Mouse (Mus musculus) heart, embryonic 15.5 days (tissue): ENCODE measurements around the gene Ubald1. TPM values are rescaled to one million over a fixed set of nuclear protein-coding genes. Genes with fewer than 3 reads are reported as not detected.

Experiments used
- ATAC-seq: fragments of 200-750 bp; cut with Nextera tagmentation; replicated peaks from 2 replicates; pipeline ENCODE4 v1.8.0; 2017; ENCODE audit warnings: low read depth, moderate TSS enrichment; ENCODE audit not compliant: insufficient number of reproducible peaks, insufficient read depth, low FRiP score
- H3K27ac ChIP-seq: fragments of 300-500 bp; sonication (generic); 2 replicates; pipeline ENCODE4 v1.5.1; 2015; ENCODE audit warnings: mild to moderate bottlenecking, inconsistent platforms
- H3K27me3 ChIP-seq: fragments of 300-500 bp; sonication (generic); 2 replicates; pipeline ENCODE4 v1.6.1; 2015; ENCODE audit warnings: inconsistent platforms
- H3K36me3 ChIP-seq: fragments of 300-500 bp; sonication (generic); 2 replicates; pipeline ENCODE4 v1.6.1; 2015; ENCODE audit warnings: mild to moderate bottlenecking, inconsistent platforms
- H3K4me1 ChIP-seq: fragments of 300-500 bp; sonication (generic); replicated peaks from 2 replicates; pipeline ENCODE4 v1.6.1; 2015; ENCODE audit warnings: inconsistent platforms
- H3K4me2 ChIP-seq: fragments of 300-500 bp; sonication (generic); 2 replicates; pipeline ENCODE4 v1.6.1; 2015; ENCODE audit warnings: inconsistent platforms, mild to moderate bottlenecking, moderate library complexity
- H3K4me3 ChIP-seq: fragments of 300-500 bp; sonication (generic); 2 replicates; pipeline ENCODE4 v1.5.1; 2015; ENCODE audit warnings: mild to moderate bottlenecking, inconsistent platforms
- H3K9ac ChIP-seq: fragments of 300-500 bp; sonication (generic); 2 replicates; pipeline ENCODE4 v1.6.1; 2015; ENCODE audit warnings: mild to moderate bottlenecking, inconsistent platforms
- H3K9me3 ChIP-seq: fragments of 300-500 bp; sonication (generic); replicated peaks from 2 replicates; pipeline ENCODE4 v1.6.1; 2016; ENCODE audit warnings: inconsistent platforms
- WGBS: fragments of 180-500 bp; shearing (Covaris S2); methylation state at CpG from one replicate; pipeline ENCODE4 v1.1.7; 2015; ENCODE audit warnings: mixed read lengths; 5-methylcytosine and 5-hydroxymethylcytosine counted together
- polyA plus RNA-seq: library from polyadenylated mRNA; unstranded; fragments of >200 nt; fragmentation: Nextera tagmentation; extraction: Ambion mirVana; gene quantifications from 2 replicates; pipeline ENCODE4 v1.2.1, GENCODE M21; 2015

The Ubald1 gene
- polyA plus RNA-seq, 1 experiment from 2014 or later, result 24.7 TPM

DNA sequence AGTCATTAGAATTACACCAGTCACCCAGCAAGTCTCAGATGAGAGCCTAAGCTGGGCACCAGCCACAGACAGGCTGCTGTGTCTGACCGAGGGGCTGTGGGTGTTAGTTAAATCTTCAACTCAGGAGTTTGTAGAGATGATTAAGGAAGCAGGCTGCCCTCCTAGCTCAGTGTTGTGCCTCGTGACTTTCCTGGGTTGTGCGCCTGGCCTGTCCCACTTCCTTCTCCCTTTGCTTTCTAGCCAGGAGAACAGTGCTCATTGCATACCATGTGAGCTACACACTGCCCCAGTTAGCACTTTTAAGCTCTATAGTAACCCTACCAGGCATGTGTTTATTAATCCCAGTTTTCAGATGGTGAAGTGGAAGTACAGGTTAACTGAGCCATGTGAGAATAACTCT is 40.6 kb downstream of the Ubald1 start:
- no peak overlapping the region for H3K27ac ChIP-seq
- H3K4me1 ChIP-seq, result no peaks in the 10 kb centered on the region
- no peaks in the 10 kb centered on the region for H3K36me3 ChIP-seq
- no peak for ATAC-seq
- WGBS, result 75% methylated on average over 3 of the region's 3 CpGs
- H3K4me3 ChIP-seq, result no peak overlapping the region
- H3K27me3 ChIP-seq, result 0 out of 2 replicates have a peak, but pooled peaks cover 5% of the 10 kb centered on the region
- H3K4me2 ChIP-seq, result no peak overlapping the region
- no peak overlapping the region for H3K9ac ChIP-seq
- H3K9me3 ChIP-seq, result no peaks in the 10 kb centered on the region

GRCm38 (mm10) chr16:4837631-4838030 is 42.5 kb downstream of the Ubald1 start:
- Histone ChIP-seq H3K9ac (no peak overlapping the region), H3K4me1 (no peaks in the 10 kb centered on the region), H3K36me3 (no peaks in the 10 kb centered on the region), H3K4me3 (no peak overlapping the region), H3K4me2 (no peak overlapping the region), H3K27ac (no peak overlapping the region), H3K27me3 (0 out of 2 replicates have a peak, but pooled peaks cover 5% of the 10 kb centered on the region), H3K9me3 (no peaks in the 10 kb centered on the region)
- 77% methylated on average over 3 of the region's 3 CpGs for WGBS
- ATAC-seq, result no peak

- Histone ChIP-seq H3K9me3 (no peaks in the 10 kb centered on the region), H3K9ac (no peak within 1 kb of the TSS), H3K4me2 (no peak within 1 kb of the TSS), H3K27ac (no peak within 1 kb of the TSS), H3K4me3 (no peak within 1 kb of the TSS), H3K27me3 (0 out of 2 replicates have a peak, but pooled peaks cover 5% of the 10 kb centered on the region), H3K36me3 (no peaks in the 10 kb centered on the region), H3K4me1 (no peaks in the 10 kb centered on the region)
- WGBS, result 72% methylated on average over 3 of the region's 3 CpGs
- no peak for ATAC-seq
Measured at GRCm38 (mm10) chr16:4835191-4835590, 44.9 kb downstream of the Ubald1 start, which contains the start of gene 4930562C15Rik. TSS of gene 4930562C15Rik (plus strand) at chr16:4835416.

GRCm38 (mm10) chr16:4833858-4834257 is 46.3 kb downstream of the Ubald1 start:
- Histone ChIP-seq H3K4me2 (no peak overlapping the region), H3K4me3 (no peak overlapping the region), H3K4me1 (no peaks in the 10 kb centered on the region), H3K27ac (no peak overlapping the region), H3K9ac (no peak overlapping the region), H3K27me3 (0 out of 2 replicates have a peak, but pooled peaks cover 5% of the 10 kb centered on the region), H3K9me3 (no peaks in the 10 kb centered on the region), H3K36me3 (no peaks in the 10 kb centered on the region)
- ATAC-seq, result no peak
- 65% methylated on average over 2 of the region's 2 CpGs for WGBS

DNA sequence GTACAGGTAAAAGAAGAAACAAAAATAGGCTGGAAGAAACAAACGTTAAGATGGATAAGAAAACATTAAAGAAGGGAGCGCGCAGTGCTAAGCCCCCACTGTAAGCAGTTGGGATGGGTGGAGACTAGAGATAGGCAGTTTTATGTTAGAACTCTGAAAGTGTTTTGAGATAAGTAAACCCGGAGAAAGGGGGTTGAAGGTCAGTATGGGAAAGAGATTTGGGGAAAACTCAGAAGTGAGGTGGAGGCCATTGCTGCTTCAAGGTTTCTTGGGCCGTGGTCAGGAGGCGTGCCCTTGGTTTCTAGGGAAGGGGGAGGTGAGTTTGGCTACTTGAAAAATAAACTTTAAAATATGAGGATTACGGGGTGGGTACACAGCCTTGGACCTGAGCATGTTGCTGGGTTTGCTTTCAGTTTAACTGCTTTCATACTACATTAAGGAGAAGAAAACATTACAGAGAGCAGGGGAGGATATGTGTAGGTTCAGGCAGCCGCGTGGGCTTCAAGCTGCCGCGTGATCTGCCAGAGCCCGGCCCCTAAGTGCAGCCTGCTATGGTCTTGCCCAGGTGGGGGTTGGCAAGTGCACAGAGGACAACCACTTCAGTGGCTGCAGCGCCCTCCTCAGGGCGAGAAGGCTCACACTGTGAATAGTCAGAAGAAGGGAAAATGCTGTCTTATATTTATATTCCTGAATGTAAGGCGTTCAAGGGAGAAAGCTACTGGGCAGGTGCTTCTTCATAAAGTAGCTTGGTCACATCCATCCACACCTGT is 48.3 kb downstream of the Ubald1 start:
- no peak overlapping the region for H3K27ac ChIP-seq
- H3K4me3 ChIP-seq, result no peak overlapping the region
- WGBS, result 56% methylated on average over 15 of the region's 15 CpGs
- H3K4me1 ChIP-seq, result no peaks in the 10 kb centered on the region
- H3K36me3 ChIP-seq, result no peaks in the 10 kb centered on the region
- no peaks in the 10 kb centered on the region for H3K9me3 ChIP-seq
- ATAC-seq, result no peak
- H3K27me3 ChIP-seq, result 0 out of 2 replicates have a peak, but pooled peaks cover 5% of the 10 kb centered on the region
- no peak overlapping the region for H3K4me2 ChIP-seq
- H3K9ac ChIP-seq, result no peak overlapping the region

GRCm38 (mm10) chr16:4829271-4829900 is 50.7 kb downstream of the Ubald1 start:
- no peak for ATAC-seq
- no peaks in the 10 kb centered on the region for H3K4me1 ChIP-seq
- H3K27me3 ChIP-seq, result no peaks in the 10 kb centered on the region
- no peak overlapping the region for H3K27ac ChIP-seq
- no peak overlapping the region for H3K4me2 ChIP-seq
- WGBS, result 73% methylated on average over 6 of the region's 6 CpGs
- no peaks in the 10 kb centered on the region for H3K9me3 ChIP-seq
- H3K4me3 ChIP-seq, result no peak overlapping the region
- no peak overlapping the region for H3K9ac ChIP-seq
- no peaks in the 10 kb centered on the region for H3K36me3 ChIP-seq

DNA sequence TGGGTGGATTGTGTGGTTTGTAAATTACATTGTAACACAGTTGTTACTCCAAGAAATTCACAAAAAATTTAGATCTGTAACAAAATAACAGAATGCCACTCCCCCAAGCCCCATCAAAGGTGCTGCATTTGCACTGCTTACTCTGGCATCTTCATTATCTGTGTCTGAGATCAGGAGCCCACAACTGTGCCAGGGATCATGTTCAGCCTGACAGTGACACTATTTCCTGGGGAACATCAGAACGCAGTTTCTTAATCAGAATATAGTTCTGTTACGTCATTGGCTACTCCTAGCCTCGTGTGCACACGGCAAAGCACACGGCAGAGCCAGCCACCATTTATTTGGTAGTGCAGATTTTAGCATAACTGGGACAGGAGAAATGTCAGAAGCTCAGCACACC is 52.5 kb downstream of the Ubald1 start:
- Histone ChIP-seq H3K36me3 (no peaks in the 10 kb centered on the region), H3K4me2 (no peak overlapping the region), H3K9ac (no peak overlapping the region), H3K27me3 (no peaks in the 10 kb centered on the region), H3K4me3 (no peak overlapping the region), H3K27ac (no peak overlapping the region), H3K9me3 (no peaks in the 10 kb centered on the region), H3K4me1 (no peaks in the 10 kb centered on the region)
- no peak for ATAC-seq
- WGBS, result 84% methylated on average over 5 of the region's 5 CpGs

Other genes with a start within 250 kb of the Ubald1 start
- gene Vasn, start 240.4 kb downstream of the Ubald1 start, polyA plus RNA-seq, result 14.7 and 20.7 TPM in 2 replicates
- 78.3 and 79.6 TPM in 2 replicates for gene Dnaja3, start 240.3 kb downstream of the Ubald1 start, polyA plus RNA-seq
- 11.2 and 15.8 TPM in 2 replicates for gene Coro7, start 200.5 kb downstream of the Ubald1 start, polyA plus RNA-seq
- gene Nmral1, start 161.0 kb downstream of the Ubald1 start, polyA plus RNA-seq, result 25.2 and 34.3 TPM in 2 replicates
- gene Hmox2, start 154.0 kb downstream of the Ubald1 start, polyA plus RNA-seq, result 81.0 and 91.2 TPM in 2 replicates
- 114 and 122 TPM in 2 replicates for gene Cdip1, start 90.0 kb downstream of the Ubald1 start, polyA plus RNA-seq
- gene 4930562C15Rik, start 44.9 kb downstream of the Ubald1 start, polyA plus RNA-seq, result 0.26 and 0.28 TPM in 2 replicates
- 101 and 112 TPM in 2 replicates for gene Mgrn1, start 5.9 kb upstream of the Ubald1 start, polyA plus RNA-seq
- gene Nudt16l1, start 58.4 kb upstream of the Ubald1 start, polyA plus RNA-seq, result 97.4 and 122 TPM in 2 replicates
- gene Anks3, start 83.9 kb upstream of the Ubald1 start, polyA plus RNA-seq, result 29.4 and 41.2 TPM in 2 replicates
- gene Sept12, start 117.5 kb upstream of the Ubald1 start, polyA plus RNA-seq, result not detected in 2 replicates
- 3.3 and 5.9 TPM in 2 replicates for gene Smim22, start 127.0 kb upstream of the Ubald1 start, polyA plus RNA-seq
- 46.9 and 57.0 TPM in 2 replicates for gene Rogdi, start 133.2 kb upstream of the Ubald1 start, polyA plus RNA-seq
- 78.8 and 93.9 TPM in 2 replicates for gene Glyr1, start 169.5 kb upstream of the Ubald1 start, polyA plus RNA-seq
- gene Ubn1, start 169.7 kb upstream of the Ubald1 start, polyA plus RNA-seq, result 11.8 and 15.7 TPM in 2 replicates